Mouse (Mus musculus): ENCODE data around the gene Fam186b. TPM values are rescaled to one million over a fixed set of nuclear protein-coding genes. Genes with fewer than 3 reads are reported as not detected.

The Fam186b gene
- polyA plus RNA-seq (2012; rRNA removed), result 0.69 and 1.1 TPM in 2 replicates

DNA sequence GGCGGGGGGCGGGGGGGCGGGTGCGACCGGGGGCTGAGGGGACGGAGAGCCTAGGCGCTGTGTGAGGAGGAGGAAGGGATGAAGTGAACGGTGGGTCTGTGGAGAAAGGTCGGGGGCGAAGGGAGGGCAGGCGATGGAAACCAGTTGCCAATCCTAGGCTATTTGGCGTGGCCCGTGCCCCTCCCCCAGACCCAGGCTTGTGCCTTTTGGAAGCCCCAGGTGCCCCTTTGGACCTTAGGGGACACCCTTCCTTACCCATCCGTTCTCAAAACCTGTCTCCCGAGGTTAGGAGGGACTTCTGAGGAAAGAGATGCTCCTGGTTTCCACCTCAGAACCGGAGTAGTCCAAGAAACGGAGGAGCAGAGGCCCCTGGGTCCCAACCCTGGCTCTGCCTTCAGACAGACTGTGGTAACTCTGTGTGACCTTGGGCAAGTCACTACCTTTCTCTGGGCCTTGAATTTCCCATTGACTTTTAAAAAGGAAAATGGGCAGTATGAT, at the start of gene Fam186b:
Fam186b (minus strand) TSS at position 405 of the 498 bp plus-strand sequence.
- TF ChIP-seq CTCF (IDR thresholded peaks at IDR 0.05; ENCODE audit: extremely low read depth, insufficient read depth, low read length) (no peak), POLR2A (IDR thresholded peaks at IDR 0.05; ENCODE audit: extremely low read depth, insufficient read depth, low read length) (no peak)
- peaks cover 3% of the 10 kb centered on the region for H3K4me1 ChIP-seq (ENCODE audit: control insufficient read depth, insufficient read depth, low read length)
- H3K27ac ChIP-seq (ENCODE audit: insufficient read depth, low read length), result peak within 1 kb of the TSS; percentile 74; the same call in 1 of the 2 replicates
- peak within 1 kb of the TSS; percentile 91 for H3K4me3 ChIP-seq (ENCODE audit: insufficient read depth, low read length)

DNA sequence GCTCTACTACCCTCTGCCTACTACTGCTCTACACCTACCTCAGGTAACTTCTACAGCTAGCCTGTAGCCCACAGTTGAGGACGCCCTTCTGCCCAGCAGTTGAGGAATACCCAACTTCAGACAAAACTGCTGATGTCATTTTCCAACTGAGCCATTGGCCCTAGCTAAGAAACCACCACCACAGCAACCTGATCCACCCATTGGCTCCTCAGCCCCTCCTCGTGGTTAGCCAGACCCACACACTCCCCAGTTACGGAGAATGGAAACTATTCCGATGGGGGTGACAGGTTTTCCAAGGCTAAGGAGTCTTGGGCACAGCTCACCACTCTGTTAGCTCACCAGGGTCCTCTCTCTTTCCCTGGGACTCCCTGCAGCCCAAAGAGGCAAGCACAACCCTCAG, 49.3 kb upstream of the Fam186b start:
- TF ChIP-seq POLR2A (IDR thresholded peaks at IDR 0.05; ENCODE audit: extremely low read depth, insufficient read depth, low read length) (no peak), CTCF (IDR thresholded peaks at IDR 0.05; ENCODE audit: extremely low read depth, insufficient read depth, low read length) (no peak)
- no peak overlapping the region for H3K27ac ChIP-seq (ENCODE audit: insufficient read depth, low read length)
- H3K4me3 ChIP-seq (ENCODE audit: insufficient read depth, low read length), result no peak overlapping the region
- peaks cover 10% of the 10 kb centered on the region for H3K4me1 ChIP-seq (ENCODE audit: control insufficient read depth, insufficient read depth, low read length)

DNA sequence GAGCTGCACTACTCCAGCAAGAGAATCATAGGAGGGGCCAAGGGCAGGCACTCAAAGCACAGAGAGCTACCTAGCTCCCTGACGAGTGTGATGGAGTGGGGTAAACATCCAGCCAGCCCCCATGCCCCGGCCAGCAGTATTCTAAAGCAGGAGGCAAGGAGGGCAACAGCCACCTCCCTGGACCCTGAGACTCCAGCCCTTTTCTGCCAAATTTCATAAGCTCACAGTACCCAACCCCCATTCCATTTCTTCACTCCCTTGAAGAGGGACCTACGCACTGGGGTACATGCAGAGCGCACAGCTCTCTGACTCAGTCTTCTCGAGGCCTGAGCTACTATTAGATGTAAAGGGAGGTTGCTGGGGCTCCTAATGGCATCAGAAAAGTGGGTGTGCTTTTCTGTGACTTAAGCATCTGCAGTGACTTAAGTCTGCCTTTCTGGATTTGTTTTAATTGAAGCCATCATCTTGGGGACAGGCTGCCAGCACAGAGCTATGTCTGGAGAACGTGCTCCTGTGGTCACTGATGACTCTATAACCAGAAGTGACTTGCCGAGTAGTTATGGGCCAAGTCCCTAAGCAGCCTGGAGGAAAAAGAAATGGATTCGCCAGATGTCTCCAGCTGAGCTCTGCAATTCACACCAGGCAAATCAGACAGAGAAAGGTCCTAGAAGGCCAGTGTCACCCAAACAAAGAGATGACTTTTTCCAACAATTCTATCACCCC, 48.6 kb upstream of the Fam186b start:
- Histone ChIP-seq H3K27ac (ENCODE audit: insufficient read depth, low read length) (0 out of 2 replicates have a peak overlapping the region, but pooled peaks have one; percentile 5), H3K4me1 (ENCODE audit: control insufficient read depth, insufficient read depth, low read length) (peaks cover 10% of the 10 kb centered on the region), H3K4me3 (ENCODE audit: insufficient read depth, low read length) (no peak overlapping the region)
- TF ChIP-seq POLR2A (IDR thresholded peaks at IDR 0.05; ENCODE audit: extremely low read depth, insufficient read depth, low read length), result no peak
- no peak for TF ChIP-seq CTCF (IDR thresholded peaks at IDR 0.05; ENCODE audit: extremely low read depth, insufficient read depth, low read length)

DNA sequence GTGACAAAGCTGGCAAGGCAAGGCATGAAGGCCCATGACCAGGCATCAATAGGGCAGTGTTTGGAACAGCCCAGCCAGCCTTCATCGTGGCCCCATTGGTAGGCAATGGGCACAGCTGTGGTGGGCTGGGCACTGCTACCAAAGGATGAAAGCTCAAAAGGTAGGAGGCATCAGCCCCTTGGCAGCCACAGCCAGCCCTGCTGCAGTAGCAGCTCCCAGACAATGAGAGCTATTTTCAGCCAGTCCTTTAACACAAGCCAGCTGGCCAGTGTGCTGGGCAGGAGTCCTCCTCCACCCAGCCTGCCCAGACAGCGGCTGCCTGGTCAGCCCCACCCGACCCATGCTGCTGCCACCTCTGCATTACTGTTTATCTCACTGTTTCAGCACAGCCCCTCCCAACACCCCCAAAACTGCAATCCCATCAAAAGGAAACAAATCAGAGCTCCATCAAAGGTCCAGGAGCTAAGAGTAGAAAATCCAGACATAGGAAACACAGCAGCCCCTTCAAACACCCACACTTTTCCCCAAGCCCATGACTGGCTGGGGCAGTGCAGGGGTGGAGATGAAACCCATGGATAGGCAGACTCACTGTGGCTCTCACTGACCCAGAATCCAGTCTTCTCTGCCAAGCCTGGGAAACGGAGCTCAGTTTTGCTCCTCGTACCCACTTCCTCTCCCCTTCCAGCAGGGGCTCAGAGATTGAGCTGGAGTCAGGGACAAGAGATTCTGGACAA, 47.9 kb upstream of the Fam186b start:
- H3K27ac ChIP-seq (ENCODE audit: insufficient read depth, low read length), result peak overlapping the region; percentile 26
- no peak overlapping the region for H3K4me3 ChIP-seq (ENCODE audit: insufficient read depth, low read length)
- peaks cover 10% of the 10 kb centered on the region for H3K4me1 ChIP-seq (ENCODE audit: control insufficient read depth, insufficient read depth, low read length)
- TF ChIP-seq CTCF (IDR thresholded peaks at IDR 0.05; ENCODE audit: extremely low read depth, insufficient read depth, low read length), result no peak
- TF ChIP-seq POLR2A (IDR thresholded peaks at IDR 0.05; ENCODE audit: extremely low read depth, insufficient read depth, low read length), result no peak

DNA sequence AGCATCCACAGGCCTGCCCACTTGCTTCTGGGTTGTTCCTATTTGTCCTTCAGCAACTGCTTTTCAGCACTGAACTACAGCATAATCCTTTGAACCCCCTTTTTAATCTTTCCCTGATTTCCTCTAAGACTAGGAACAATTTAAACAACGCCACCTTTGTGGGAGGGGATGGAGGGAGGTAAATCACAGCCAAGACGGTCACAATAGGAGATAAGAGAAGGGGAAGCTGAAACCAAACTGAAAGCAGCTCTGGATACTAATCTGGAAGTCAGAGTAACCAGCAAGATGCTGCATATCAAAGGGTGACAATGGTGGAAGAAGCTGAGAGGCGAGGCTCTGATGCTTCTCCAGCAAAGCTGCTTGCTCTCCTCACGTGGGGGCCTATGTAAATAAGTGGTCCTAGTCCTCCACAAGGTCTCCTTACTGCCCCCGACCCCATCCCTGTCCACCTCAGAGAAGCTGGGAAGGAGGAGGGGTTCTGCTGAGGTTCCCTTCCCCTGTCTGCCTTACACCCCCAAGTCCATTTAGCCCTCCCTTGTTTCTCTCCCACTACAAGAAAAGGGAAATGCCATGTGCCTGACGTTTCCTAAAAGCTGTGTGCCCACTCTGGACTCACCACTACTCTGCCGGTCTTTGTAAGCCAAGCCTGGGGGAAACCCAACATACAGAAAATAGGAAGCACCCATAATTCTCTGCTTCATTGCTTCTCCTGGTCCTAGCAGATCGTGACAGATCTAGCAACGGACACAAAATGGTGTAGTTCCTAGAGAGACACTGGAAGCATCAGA, 46.7 kb upstream of the Fam186b start:
- peak overlapping the region; percentile 26; the same call in 1 of the 2 replicates for H3K27ac ChIP-seq (ENCODE audit: insufficient read depth, low read length)
- H3K4me1 ChIP-seq (ENCODE audit: control insufficient read depth, insufficient read depth, low read length), result peaks cover 10% of the 10 kb centered on the region
- no peak overlapping the region for H3K4me3 ChIP-seq (ENCODE audit: insufficient read depth, low read length)
- no peak for TF ChIP-seq POLR2A (IDR thresholded peaks at IDR 0.05; ENCODE audit: extremely low read depth, insufficient read depth, low read length)
- TF ChIP-seq CTCF (IDR thresholded peaks at IDR 0.05; ENCODE audit: extremely low read depth, insufficient read depth, low read length), result no peak

DNA sequence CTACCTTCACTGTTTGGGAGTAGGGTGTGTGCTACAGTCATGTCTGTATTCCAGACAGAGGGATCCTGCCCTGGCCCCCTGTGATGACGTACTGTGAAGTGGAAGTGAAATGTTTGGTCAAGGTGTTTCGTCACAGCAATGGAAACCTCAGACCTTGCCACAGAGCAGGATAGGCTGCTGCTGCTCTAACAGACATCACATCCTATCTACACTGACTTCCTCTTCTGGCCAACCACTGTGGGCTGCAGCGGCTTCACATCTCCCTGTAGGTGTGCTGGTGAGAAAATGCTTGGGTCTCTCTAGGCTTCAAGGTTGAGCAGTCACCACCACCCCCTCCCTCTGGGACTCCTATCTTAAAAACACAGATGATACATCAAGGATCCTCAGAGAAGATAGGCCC, 45.4 kb upstream of the Fam186b start:
- no peak for TF ChIP-seq POLR2A (IDR thresholded peaks at IDR 0.05; ENCODE audit: extremely low read depth, insufficient read depth, low read length)
- TF ChIP-seq CTCF (IDR thresholded peaks at IDR 0.05; ENCODE audit: extremely low read depth, insufficient read depth, low read length), result no peak
- H3K27ac ChIP-seq (ENCODE audit: insufficient read depth, low read length), result no peak overlapping the region

DNA sequence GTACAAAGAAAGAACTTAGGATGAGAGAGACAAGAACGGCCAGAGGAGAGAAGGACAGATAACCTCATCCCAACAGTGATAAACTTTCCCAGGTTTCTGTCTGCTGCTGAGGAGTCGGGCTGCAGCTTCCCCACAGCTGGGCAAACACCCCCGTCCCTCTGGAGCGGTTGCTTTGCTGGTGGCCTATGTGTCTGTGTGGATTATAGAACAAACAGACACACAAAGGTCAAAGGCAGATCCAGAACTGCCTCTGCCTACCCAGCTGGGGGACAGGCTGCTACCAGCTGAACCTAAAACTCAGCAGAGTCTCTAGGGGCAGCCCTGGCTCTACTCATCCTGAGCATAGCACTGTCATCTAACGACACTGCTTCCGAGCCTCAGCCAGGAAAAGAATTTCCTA, 44.0 kb upstream of the Fam186b start:
- peaks cover 10% of the 10 kb centered on the region for H3K4me1 ChIP-seq (ENCODE audit: control insufficient read depth, insufficient read depth, low read length)
- no peak overlapping the region for H3K27ac ChIP-seq (ENCODE audit: insufficient read depth, low read length)
- no peak for TF ChIP-seq POLR2A (IDR thresholded peaks at IDR 0.05; ENCODE audit: extremely low read depth, insufficient read depth, low read length)
- TF ChIP-seq CTCF (IDR thresholded peaks at IDR 0.05; ENCODE audit: extremely low read depth, insufficient read depth, low read length), result no peak
- H3K4me3 ChIP-seq (ENCODE audit: insufficient read depth, low read length), result no peak overlapping the region

More for the DNA sequence above, 45.4 kb upstream of the Fam186b start:
- H3K4me3 ChIP-seq (ENCODE audit: insufficient read depth, low read length), result no peak overlapping the region
- H3K4me1 ChIP-seq (ENCODE audit: control insufficient read depth, insufficient read depth, low read length), result peaks cover 10% of the 10 kb centered on the region

DNA sequence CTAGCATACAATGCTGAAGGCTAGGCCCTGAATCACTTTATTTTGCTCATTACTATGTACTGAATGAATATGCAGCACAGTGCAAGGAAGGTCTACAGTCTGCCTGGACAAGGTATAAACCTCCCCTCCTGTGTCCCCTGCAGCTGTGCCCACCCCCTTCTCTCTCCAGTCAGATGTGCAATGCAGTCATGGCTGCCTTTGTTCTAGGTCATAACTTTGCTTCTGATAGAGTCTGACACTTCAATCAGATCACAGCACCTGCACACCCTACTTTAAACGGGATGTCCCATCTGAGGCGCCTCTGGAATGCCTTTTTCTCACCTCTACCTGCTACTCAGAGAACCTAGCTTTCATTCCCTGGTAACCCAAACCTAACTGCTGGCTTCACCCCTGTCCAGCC, 43.2 kb upstream of the Fam186b start:
- TF ChIP-seq CTCF (IDR thresholded peaks at IDR 0.05; ENCODE audit: extremely low read depth, insufficient read depth, low read length) (no peak), POLR2A (IDR thresholded peaks at IDR 0.05; ENCODE audit: extremely low read depth, insufficient read depth, low read length) (no peak)
- H3K4me1 ChIP-seq (ENCODE audit: control insufficient read depth, insufficient read depth, low read length), result peaks cover 9% of the 10 kb centered on the region
- no peak overlapping the region for H3K27ac ChIP-seq (ENCODE audit: insufficient read depth, low read length)
- no peak overlapping the region for H3K4me3 ChIP-seq (ENCODE audit: insufficient read depth, low read length)

DNA sequence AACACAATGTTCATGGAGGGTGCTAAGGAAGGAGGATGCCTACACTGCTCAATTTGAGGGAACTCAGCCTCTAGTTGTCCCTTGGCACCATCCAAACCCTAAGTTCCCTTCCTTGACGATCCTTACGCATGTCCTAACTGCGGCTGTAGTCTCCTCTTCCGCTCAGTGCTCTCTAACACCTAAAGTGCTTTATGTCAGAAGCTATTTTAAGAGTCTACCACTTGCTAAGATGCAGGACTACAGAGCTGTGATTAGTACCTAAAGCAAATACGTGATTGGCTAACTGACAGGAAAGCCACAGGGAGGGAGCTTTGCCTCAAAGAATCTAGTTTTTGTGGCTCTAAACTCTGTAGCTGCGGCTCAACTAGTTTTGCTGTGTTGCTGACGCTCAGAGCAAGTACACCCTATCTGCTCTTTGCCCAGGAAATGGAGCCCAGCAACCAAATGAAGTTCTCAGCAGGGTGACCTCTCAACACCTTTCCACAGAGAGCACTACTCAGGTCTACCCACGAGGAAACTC, 40.2 kb upstream of the Fam186b start:
- no peak for TF ChIP-seq POLR2A (IDR thresholded peaks at IDR 0.05; ENCODE audit: extremely low read depth, insufficient read depth, low read length)
- no peak for TF ChIP-seq CTCF (IDR thresholded peaks at IDR 0.05; ENCODE audit: extremely low read depth, insufficient read depth, low read length)
- Histone ChIP-seq H3K4me3 (ENCODE audit: insufficient read depth, low read length) (no peak overlapping the region), H3K4me1 (ENCODE audit: control insufficient read depth, insufficient read depth, low read length) (no peaks in the 10 kb centered on the region; the same call in 1 of the 2 replicates), H3K27ac (ENCODE audit: insufficient read depth, low read length) (no peak overlapping the region)
